Mouse (Mus musculus): ENCODE results near the gene Urah.

- TF ChIP-seq CTCF (IDR thresholded peaks at IDR 0.05; ENCODE audit: low read depth, low read length) (no peak), TAL1 (conservative IDR thresholded peaks at IDR 0.05; ENCODE audit: low read depth, low read length) (no peak), GATA1 (IDR thresholded peaks at IDR 0.05; ENCODE audit: borderline replicate concordance, low read length) (no peak), POLR2AphosphoS5 (IDR thresholded peaks at IDR 0.05; ENCODE audit: insufficient replicate concordance, low read depth, low read length) (no peak)
These were observed 22.1 kb downstream of the Urah start, which contains the start of gene Ric8a for GRCm38 (mm10) chr7:140856785-140857549.

All from G1E (cell line).